Mouse (Mus musculus) neural tube, embryonic 11.5 days (tissue): ENCODE data around the gene Agpat2. TPM values are rescaled to one million over a fixed set of nuclear protein-coding genes. Genes with fewer than 3 reads are reported as not detected.

Experiments
- microRNA counts: library from miRNA; unstranded; fragments of <30 nt; microRNA quantifications from one replicate; lab custom pipeline; 2015
- microRNA-seq: library from miRNA; unstranded; fragments of <30 nt; microRNA quantifications from one replicate; pipeline ENCODE4, GENCODE M21; 2016
- polyA plus RNA-seq: library from polyadenylated mRNA; unstranded; fragments of >200 nt; fragmentation: Nextera tagmentation; extraction: Ambion mirVana; gene quantifications from 2 replicates; pipeline ENCODE4 v1.2.1, GENCODE M21; 2014

Gene Agpat2
- polyA plus RNA-seq, 1 experiment from 2014 or later = 7.5 TPM

MicroRNA genes within 50 kb of the gene (microRNA counts, 519-probe panel; counts per million panel counts)
- microRNA mmu-miR-126-3p (lab: Ali Mortazavi, UCI) (6,305 counts per million, percentile 97 among the panel's probes with 10 or more counts), microRNA mmu-miR-126-5p (lab: Ali Mortazavi, UCI) (4,392 counts per million, percentile 80 among the panel's probes with 10 or more counts)

Small RNAs within 50 kb of the gene (microRNA-seq; reads per million reads assigned to microRNA genes)
- gene Mir126a = not detected
- gene Mir126b = not detected

Other genes with a start within 250 kb of the Agpat2 start
- gene Card9, start 243.5 kb downstream of the Agpat2 start, polyA plus RNA-seq = 0.41 and 1.4 TPM in 2 replicates
- gene Snapc4, start 223.8 kb downstream of the Agpat2 start, polyA plus RNA-seq = 26.5 and 26.9 TPM in 2 replicates
- 126 and 145 TPM in 2 replicates for gene Entr1, start 215.1 kb downstream of the Agpat2 start, polyA plus RNA-seq
- gene Pmpca, start 215.1 kb downstream of the Agpat2 start, polyA plus RNA-seq = 113 and 117 TPM in 2 replicates
- gene Inpp5e, start 195.2 kb downstream of the Agpat2 start, polyA plus RNA-seq = 25.4 and 26.2 TPM in 2 replicates
- 40.2 and 40.5 TPM in 2 replicates for gene Sec16a, start 159.2 kb downstream of the Agpat2 start, polyA plus RNA-seq
- gene Notch1, start 87.8 kb downstream of the Agpat2 start, polyA plus RNA-seq = 56.9 and 60.4 TPM in 2 replicates
- gene Egfl7, start 24.4 kb downstream of the Agpat2 start, polyA plus RNA-seq = 68.5 and 75.7 TPM in 2 replicates
- gene Gm20532, start 17.8 kb downstream of the Agpat2 start, polyA plus RNA-seq = not detected in 2 replicates
- 43.7 and 50.3 TPM in 2 replicates for gene Fam69b, start 24.0 kb upstream of the Agpat2 start, polyA plus RNA-seq
- gene Lcn4, start 66.9 kb upstream of the Agpat2 start, polyA plus RNA-seq = not detected in 2 replicates